Mouse (Mus musculus): ENCODE measurements around the gene Cst10.

Cst10 gene

DNA sequence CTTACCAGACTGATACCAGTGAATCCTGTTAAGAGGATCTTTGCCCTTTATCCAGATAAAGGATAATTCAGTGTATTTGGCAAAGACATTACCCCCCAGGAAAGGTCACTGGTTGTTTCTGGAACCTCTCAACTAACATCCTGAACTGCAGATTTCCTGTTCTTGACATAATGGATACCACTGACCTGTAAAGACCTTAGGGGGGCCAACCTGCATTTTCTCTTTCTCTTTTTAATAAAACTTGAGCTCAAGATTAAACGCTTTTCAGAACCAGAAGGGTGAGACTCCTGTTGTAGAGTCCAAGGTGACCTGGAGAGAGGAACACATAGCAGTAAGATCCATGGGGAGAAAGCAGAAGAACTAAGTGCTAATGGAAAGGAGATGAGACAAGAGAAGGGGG is at the start of gene Cst10:
TSS of gene Cst10 (plus strand) at position 301 of the 400 bp plus-strand sequence.
- no peak for DNase-seq

DNA sequence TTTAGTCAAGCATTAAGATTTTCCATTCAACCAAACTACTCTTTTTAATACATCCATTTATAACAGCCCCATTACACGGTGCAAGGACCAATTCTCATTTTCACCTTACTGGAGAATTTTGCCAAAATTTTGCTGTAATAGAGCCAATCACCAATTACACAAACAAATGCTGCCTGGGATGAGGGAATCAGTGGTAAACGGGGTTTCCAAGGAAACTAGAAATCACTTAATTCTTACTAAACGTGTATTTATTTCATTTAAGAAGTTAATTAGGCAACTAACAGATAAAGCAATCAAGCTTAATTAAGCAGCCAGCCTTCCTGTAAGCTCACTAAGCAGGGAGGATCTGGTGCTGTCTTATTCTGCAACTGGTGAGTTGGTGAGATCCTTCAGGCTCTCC is 11.9 kb upstream of the Cst10 start:
- DNase-seq: no peak

DNA sequence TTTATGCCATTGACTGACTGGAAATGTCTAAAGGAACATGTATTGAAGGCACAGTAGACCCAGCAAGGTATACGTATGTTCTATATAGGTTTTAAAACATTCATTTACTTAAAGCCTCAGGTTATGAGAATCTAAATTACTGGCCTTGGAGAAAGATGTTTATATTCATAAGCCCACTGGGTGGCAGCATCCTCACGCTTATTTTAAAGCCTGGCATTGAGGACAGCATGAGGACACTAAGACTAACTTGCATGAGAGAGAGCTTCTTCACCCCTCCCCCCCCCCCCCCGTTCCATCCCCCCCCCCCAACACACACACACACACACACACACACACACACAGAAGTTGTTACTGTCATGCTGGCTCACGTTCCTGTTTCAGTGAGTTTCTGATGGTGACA is 17.7 kb downstream of the Cst10 start:
- DNase-seq: no peak
